Mouse (Mus musculus) megakaryocyte progenitor cell, adult 5-6 weeks (primary cell): ENCODE data around the gene Tmem132d. TPM values are rescaled to one million over a fixed set of nuclear protein-coding genes. Genes with fewer than 3 reads are reported as not detected.

Experiments
- ATAC-seq: replicated peaks from 2 replicates; pipeline ENCODE4 v1.8.0; 2016; ENCODE audit warnings: mild to moderate bottlenecking, moderate TSS enrichment, inconsistent platforms; ENCODE audit not compliant: poor library complexity
- total RNA-seq, 2 experiments: library from RNA; stranded (forward) in 1 of 2; stranded (reverse) in 1 of 2; fragments of 157-497, 149-512 nt in 1 of 2; fragments of 200-1000 nt in 1 of 2; gene quantifications; 2 replicates each; pipeline versions ENCODE4 v1.2.3 to v1.2.4; 2015 to 2017

Gene Tmem132d
- total RNA-seq, 2 experiments from 2014 or later: not detected

DNA sequence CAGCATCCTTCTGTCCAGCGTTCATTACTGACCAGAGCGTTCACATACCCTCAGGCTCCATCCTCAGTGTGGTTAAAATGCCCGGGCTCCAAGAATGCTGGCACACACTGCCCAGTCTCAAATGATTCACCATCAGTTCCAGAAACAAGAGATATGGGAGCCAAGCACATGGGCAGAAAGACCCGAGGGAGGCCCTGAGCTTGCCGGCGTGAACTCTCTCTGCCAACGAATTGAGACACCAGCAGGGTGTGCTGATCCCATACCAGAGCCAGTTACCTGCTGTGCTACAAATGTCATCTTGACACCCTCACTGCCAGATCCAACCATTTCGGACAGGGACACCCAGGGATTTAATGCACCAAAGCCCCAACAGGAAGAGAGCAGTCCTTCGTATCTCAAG is 25.3 kb downstream of the Tmem132d start:
- no peak for ATAC-seq

DNA sequence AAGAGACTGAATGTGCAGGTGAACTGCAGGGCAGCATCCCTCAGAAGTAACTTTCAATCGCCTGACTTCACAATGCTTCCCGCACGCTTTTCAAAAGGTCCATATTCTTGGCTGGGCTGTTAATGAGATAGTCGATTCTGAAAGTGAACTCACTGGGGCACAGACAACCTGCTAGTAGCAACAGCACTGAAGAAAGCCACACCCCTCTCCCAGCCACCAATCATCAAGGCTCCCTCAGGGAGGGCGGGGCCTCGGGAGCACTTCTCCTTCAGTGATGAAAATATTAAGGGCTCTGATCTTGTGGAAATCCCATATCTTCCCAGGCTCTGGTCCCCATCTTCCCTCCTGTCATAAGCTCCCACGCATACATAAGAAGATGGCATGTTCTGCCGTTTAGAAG is 27.8 kb downstream of the Tmem132d start:
- ATAC-seq: no peak

GRCm38 (mm10) chr5:128404223-128404622 is 28.7 kb downstream of the Tmem132d start:
- no peak for ATAC-seq

DNA sequence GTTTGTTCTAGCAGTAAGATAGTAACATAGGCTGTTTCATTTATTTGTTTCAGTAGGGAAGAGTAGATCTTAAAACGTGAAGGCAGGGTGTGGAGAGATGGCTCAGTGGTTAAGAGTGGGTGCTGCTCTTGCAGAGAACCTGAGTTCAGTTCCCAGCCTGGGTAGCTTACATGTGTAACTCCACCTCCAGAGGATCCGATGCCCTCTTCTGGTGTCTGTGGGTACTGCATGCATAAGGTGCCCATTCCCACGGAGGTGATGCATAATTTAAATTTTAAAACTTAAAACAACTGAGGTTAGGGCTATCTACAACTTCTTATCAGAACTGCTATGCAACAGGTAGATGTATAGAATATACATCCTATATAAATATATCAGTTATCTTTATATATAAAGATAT is 40.5 kb downstream of the Tmem132d start:
- ATAC-seq: no peak

DNA sequence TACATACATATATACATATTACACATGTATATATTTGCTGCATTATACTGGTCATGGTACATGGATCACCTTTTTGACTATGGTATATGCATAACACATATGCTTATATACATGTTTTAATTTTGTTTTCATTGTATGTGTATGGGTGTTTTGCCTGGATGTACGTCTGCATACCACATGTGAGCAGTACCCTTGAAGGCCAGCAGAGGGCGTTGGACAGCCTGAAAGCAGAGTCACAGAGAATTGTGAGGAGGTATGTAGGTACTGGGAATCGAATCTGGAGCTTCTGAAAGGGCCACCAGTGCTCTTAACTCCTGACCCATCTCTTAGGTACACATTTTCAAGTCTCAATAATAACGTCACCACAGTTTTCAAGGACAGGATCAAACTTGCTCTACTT is 43.2 kb downstream of the Tmem132d start:
- ATAC-seq: no peak

- ATAC-seq: no peak
These were observed 44.3 kb downstream of the Tmem132d start for GRCm38 (mm10) chr5:128388358-128389141.

DNA sequence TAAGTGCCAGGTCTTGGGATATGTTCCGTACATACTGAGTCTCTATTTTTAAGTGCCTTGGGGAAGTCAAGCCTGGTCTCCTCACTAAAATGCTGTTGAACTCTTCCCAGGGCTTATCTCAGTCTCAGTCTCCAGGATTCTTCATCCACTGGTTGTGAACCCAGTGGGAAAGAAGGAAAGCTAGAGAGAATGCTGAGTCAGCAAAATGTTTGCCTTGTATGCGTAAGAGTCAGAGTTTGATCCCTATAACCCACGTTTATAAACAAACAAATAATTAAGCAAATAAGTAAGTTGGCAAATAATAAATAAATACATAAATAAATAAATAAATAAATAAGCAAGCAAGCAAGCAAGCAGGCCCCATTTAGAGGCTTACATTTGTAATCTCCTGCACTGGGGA is 63.1 kb downstream of the Tmem132d start:
- ATAC-seq: no peak

DNA sequence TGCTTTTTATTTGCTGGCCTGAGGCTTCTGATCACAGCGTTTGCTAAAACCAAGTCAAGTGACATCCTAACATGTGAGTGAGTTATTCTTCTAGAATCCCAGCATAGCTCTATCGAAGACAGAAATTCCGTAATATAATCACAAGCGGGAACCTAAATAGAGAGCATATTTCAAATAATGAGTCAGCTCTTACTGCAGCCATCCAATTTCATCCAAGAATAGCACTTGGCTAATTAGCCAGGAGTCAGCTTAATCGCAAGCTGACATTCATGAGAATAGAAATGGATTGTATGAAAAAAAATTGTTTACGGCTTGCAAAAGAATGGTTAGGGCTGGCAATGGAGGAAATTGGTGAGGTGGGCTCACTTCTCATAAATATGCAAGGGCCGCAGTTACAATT is 63.8 kb downstream of the Tmem132d start:
- ATAC-seq: no peak

DNA sequence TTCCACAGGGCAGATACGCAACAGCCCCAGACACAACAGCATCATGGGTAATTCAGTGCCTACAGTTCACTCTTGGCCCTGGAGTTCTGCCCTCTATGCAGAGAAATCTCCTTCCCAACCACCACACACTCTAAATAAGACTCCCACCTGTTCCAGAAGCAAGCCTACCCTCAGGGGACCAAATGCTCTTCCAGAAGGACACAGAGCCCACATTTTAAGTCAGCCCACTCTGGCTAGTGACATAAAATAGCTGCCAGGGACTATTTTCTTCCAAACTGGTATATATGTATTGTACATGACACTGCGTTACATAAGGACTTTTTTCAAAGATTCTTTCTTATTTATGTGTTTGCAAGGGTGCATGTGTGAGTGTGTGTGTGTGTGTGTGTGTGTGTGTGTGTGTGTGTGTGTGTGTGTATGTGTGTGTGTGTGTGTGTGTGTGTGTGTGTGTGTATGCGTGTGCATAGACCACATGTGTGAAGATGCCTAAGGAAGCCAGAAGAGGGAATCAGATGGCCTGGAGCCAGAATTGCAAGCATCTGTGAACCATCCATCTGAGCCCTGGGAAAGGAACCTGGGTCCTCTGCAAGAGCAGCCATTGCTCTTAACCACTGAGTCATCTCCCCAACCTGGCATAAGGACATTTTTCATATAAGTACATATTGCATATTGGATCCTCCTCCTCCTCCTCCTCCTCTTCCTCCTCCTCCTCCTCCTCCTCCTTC is 67.5 kb downstream of the Tmem132d start:
- ATAC-seq: no peak

GRCm38 (mm10) chr5:128360946-128361675 is 71.8 kb downstream of the Tmem132d start:
- no peak for ATAC-seq

DNA sequence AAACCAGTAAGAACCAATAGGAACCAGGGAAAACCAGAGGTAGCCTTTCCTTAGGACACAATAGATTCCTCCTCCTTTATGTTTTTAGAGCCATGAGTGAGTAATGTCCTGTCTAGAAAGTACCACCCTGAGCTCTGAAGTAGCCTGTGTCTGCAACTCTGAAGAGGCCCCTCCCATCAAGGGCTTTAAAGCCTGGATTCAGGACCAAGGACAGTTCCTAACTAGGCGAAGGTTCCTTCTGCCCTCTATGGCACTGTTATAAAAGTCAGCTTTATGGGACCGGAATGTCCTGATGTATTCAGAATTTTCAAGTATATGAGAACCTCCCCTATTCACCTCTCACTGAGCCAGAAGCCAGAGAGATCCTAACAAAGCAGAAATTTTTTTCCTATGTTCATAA is 84.0 kb downstream of the Tmem132d start:
- ATAC-seq: no peak

GRCm38 (mm10) chr5:128336841-128337240 is 96.0 kb downstream of the Tmem132d start:
- ATAC-seq: no peak

DNA sequence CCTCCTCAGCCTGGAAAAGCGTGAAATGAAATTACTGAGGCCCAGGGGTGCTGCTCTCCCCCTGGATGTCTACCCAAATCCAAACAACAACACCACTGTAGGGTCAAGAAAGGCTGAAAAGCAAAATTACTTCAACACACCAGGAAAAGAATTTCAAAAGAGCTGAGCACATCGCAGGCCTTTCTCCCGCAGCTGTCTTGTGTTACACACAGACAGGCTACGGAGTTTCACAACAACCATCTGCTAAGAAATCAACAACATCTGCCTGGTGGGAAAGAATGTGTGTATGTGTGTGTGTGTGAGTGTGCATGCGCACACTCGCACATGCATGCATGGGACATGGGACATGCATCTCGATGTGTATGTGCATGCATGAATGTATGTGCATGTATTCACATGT is 100.1 kb downstream of the Tmem132d start:
- no peak for ATAC-seq

DNA sequence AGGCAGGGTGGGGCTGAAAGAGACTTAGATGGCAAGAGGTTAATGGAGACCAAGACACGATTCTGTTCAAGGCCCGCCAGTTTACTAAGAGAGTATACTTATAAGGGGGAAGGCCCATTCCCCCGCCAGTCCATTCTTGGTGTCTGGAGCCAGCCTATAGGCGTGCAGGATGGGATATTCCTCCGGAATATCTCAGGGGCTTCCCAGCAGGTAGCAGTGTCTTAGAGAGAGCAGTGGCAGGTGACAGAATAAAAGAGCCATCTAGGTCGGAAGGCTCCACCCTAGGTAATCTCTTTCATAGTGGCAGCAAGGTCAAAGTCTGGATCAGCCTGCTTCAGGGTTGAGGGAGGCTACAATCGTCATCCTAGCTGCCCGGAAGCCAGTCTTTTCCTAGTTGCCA is 102.5 kb downstream of the Tmem132d start:
- ATAC-seq: no peak

DNA sequence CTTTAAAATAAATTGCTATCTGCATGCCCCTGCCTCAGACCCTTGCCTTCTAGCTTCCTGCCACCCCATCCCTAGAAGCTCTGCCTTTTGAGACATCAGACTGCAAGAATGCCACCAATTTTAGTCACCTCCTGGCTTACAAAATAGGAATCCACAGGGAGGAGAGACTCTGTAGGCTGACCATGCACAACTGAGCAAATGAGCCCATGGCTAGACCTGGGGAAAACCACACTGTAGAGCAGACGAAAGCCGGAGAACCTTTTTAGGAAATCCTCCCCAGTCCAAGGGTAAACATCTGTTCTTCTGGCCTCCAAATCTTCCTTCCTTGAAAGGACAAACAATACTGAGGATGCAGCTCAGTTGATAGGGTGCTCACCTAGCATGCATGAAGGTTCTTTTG is 130.5 kb downstream of the Tmem132d start:
- ATAC-seq: no peak

GRCm38 (mm10) chr5:128291191-128291590 is 141.7 kb downstream of the Tmem132d start:
- no peak for ATAC-seq

- ATAC-seq: no peak
These were observed 159.6 kb downstream of the Tmem132d start for GRCm38 (mm10) chr5:128273255-128273654.

GRCm38 (mm10) chr5:128267366-128267765 is 165.5 kb downstream of the Tmem132d start:
- no peak for ATAC-seq

DNA sequence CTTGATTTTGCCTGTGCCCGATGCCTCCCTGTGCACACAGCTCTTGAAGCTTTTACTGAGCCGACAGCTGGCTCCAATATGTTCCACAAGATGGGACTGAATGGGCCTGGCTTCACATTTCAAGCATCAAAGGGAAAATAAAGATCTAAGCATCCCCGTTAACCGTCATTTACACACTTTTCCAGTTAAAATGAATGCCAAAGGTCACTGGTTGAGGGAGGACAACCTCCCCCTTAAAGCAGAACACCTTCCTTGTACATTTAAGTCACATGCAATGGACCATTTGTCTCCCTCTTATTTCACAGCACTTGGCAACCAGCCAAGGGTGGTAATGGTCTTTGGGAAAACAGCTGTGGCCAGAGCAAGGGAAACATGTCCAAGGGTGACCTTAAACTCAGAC is 188.7 kb downstream of the Tmem132d start:
- no peak for ATAC-seq

DNA sequence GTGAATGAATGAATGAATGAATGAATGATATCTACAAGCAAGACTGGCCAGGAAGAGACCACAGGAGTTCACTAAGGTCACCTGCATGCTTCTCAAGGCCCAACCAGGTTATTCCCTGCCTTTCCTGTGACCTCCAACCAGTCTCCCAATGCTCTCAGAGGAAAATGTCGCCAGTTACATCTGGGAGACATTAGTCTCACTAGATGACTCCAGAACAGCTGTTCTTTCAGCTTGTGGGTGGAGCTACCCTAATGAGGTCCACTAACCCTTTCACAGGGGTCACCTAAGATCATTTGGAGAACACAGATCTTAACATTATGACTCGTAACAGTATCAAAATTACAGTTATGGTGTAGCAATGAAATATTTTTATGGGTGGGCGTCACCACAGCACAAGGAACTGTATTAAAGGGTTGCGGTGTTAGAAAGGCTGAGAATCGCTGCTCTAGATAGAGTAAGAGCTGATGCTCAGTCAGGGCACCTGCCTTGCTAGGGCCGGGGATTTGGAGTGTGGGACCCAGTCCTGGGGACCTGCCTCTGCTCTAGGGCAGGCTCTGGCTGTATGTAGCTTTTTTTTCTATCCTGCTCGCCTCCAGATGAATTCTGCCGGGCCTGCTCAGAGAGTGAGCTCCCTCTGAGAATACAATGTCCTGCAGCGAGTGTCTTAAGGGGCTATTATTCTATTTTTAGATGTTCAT is 196.1 kb downstream of the Tmem132d start:
- no peak for ATAC-seq

GRCm38 (mm10) chr5:128235611-128236010 is 197.3 kb downstream of the Tmem132d start:
- ATAC-seq: no peak
